Mouse (Mus musculus) CH12.LX (cell line): ENCODE data around the gene Nos1ap. TPM values are rescaled to one million over a fixed set of nuclear protein-coding genes. Genes with fewer than 3 reads are reported as not detected.

Experiments used
- DNase-seq: peaks from one replicate; pipeline ENCODE4 v3.0.0-alpha.2; 2013; ENCODE audit errors: extremely low read depth
- H3K27ac ChIP-seq: 2 replicates; pipeline ENCODE4 v1.5.1; 2012; ENCODE audit warnings: low read depth, mild to moderate bottlenecking, control low read depth, moderate library complexity; ENCODE audit not compliant: insufficient read depth
- H3K27me3 ChIP-seq: replicated peaks from 2 replicates; pipeline ENCODE3; 2012; ENCODE audit warnings: inconsistent platforms
- H3K36me3 ChIP-seq, 2 experiments: replicated peaks in 1 of 2; 2 replicates each; pipeline versions ENCODE3 to v1.6.1; 2012; ENCODE audit warnings: inconsistent platforms in 1 of 2, low read length in 1 of 2, mild to moderate bottlenecking in 1 of 2, mixed read lengths in 1 of 2, moderate library complexity in 1 of 2; ENCODE audit not compliant: control insufficient read depth in 1 of 2, insufficient read depth in 1 of 2
- H3K4me1 ChIP-seq, 2 experiments: 2 replicates each; pipeline ENCODE4 v1.6.1; 2012; ENCODE audit warnings: inconsistent platforms in 1 of 2, moderate library complexity in 1 of 2; ENCODE audit not compliant: insufficient read depth in 2 of 2, control insufficient read depth in 1 of 2
- H3K4me2 ChIP-seq: 2 replicates; pipeline ENCODE4 v1.6.1; 2012; ENCODE audit warnings: low read depth, mild to moderate bottlenecking, control low read depth; ENCODE audit not compliant: poor library complexity, insufficient read depth, severe bottlenecking
- H3K4me3 ChIP-seq, 3 experiments: fragments of 150-350 bp in 1 of 3; sonication (generic) in 1 of 3; replicated peaks in 1 of 3; 2 replicates each; pipeline versions ENCODE3 to v1.5.1; 2011 to 2012; ENCODE audit warnings: low read depth in 2 of 3, low read length in 2 of 3, mild to moderate bottlenecking in 2 of 3, moderate library complexity in 2 of 3, control low read depth in 1 of 3, improper control_type of control experiment in 1 of 3, inconsistent platforms in 1 of 3, mixed read lengths in 1 of 3; ENCODE audit not compliant: poor library complexity in 1 of 3
- H3K79me2 ChIP-seq: replicated peaks from 2 replicates; pipeline ENCODE4 v1.6.1; 2012; ENCODE audit warnings: mild to moderate bottlenecking, moderate library complexity; ENCODE audit not compliant: control insufficient read depth, poor library complexity, insufficient read depth, severe bottlenecking; ENCODE audit errors: extremely low read depth
- H3K9ac ChIP-seq: 2 replicates; pipeline ENCODE4 v1.6.1; 2012; ENCODE audit warnings: low read depth, mild to moderate bottlenecking, control low read depth, moderate library complexity; ENCODE audit not compliant: insufficient read depth
- H3K9me3 ChIP-seq: replicated peaks from 2 replicates; pipeline ENCODE3; 2012; ENCODE audit warnings: low read length, inconsistent platforms, mixed read lengths
- BHLHE40 ChIP-seq: IDR thresholded peaks from 2 replicates; pipeline ENCODE4 v1.6.1; 2011; ENCODE audit warnings: mild to moderate bottlenecking, low read depth, low read length, improper control_type of control experiment
- ELF1 ChIP-seq: IDR thresholded peaks from 2 replicates; pipeline ENCODE4 v1.6.1; 2014; ENCODE audit warnings: low read depth, mild to moderate bottlenecking, inconsistent platforms, low read length, improper control_type of control experiment
- JUND ChIP-seq: conservative IDR thresholded peaks from 2 replicates; pipeline ENCODE4 v1.6.1; 2011; ENCODE audit warnings: low read depth, low read length, improper control_type of control experiment
- KAT2A ChIP-seq: IDR thresholded peaks from 2 replicates; pipeline ENCODE4 v1.6.1; 2012; ENCODE audit warnings: low read length, improper control_type of control experiment, inconsistent platforms; ENCODE audit not compliant: insufficient replicate concordance
- MXI1 ChIP-seq: IDR thresholded peaks from 2 replicates; pipeline ENCODE4 v1.6.1; 2011; ENCODE audit warnings: mild to moderate bottlenecking, low read depth, low read length, improper control_type of control experiment
- MYC ChIP-seq: IDR thresholded peaks from 2 replicates; pipeline ENCODE4 v1.6.1; 2011; ENCODE audit warnings: low read depth, mild to moderate bottlenecking, improper control_type of control experiment, low read length
- NELFE ChIP-seq: IDR thresholded peaks from 2 replicates; pipeline ENCODE4 v1.6.1; 2011; ENCODE audit warnings: low read depth, low read length, improper control_type of control experiment
- RAD21 ChIP-seq: IDR thresholded peaks from 2 replicates; pipeline ENCODE4 v1.6.1; 2011; ENCODE audit warnings: low read depth, mild to moderate bottlenecking, low read length, improper control_type of control experiment, moderate library complexity
- TBP ChIP-seq: conservative IDR thresholded peaks from 2 replicates; pipeline ENCODE4 v1.6.1; 2011; ENCODE audit warnings: low read depth, low read length, improper control_type of control experiment
- UBTF ChIP-seq: IDR thresholded peaks from 2 replicates; pipeline ENCODE4 v1.6.1; 2012; ENCODE audit warnings: low read depth, mild to moderate bottlenecking, inconsistent platforms, low read length, improper control_type of control experiment, moderate library complexity
- dilution Hi-C: fragments of 300-500 bp; cut with MboI; formaldehyde crosslinking; loops from 2 replicates; pipeline ENCODE4 v1.14.3; 2020; ENCODE audit warnings: low sequenced_read_pairs; ENCODE audit not compliant: extremely low pct_unique_long_range_greater_than_20kb, extremely low pct_ligation_motif_present
- in situ Hi-C: fragments of 300-500 bp; cut with MboI; formaldehyde crosslinking; loops from 3 replicates; pipeline ENCODE4 v1.14.3; 2019; ENCODE audit warnings: low sequenced_read_pairs, low pct_ligation_motif_present, low pct_unique_long_range_greater_than_20kb, mixed read lengths
- polyA plus RNA-seq: library from polyadenylated mRNA; unstranded; fragments of >175 nt; gene quantifications from 2 replicates; pipeline ENCODE4 v1.2.1, GENCODE M21; 2012; ENCODE audit warnings: low read depth; ENCODE audit not compliant: insufficient read length
- total RNA-seq, 2 experiments: library from RNA; depleted of rRNA; stranded (reverse); fragments of 300-350 nt in 1 of 2; fragments of >200 nt in 1 of 2; gene quantifications; 2 replicates each; pipeline ENCODE4 v1.2.3; 2012 to 2014

Gene Nos1ap
- total and polyA plus RNA-seq, 3 experiments, result not detected

- H3K27ac ChIP-seq, result no peak overlapping the region
- H3K36me3 ChIP-seq, result no peaks in the 10 kb centered on the region
- no peaks in the 10 kb centered on the region for H3K4me1 ChIP-seq
- H3K4me2 ChIP-seq, result no peak overlapping the region
- dilution Hi-C loops, result no loop called here
- H3K4me3 ChIP-seq, result no peak overlapping the region
- no peaks in the 10 kb centered on the region for H3K79me2 ChIP-seq
- no peak overlapping the region for H3K9ac ChIP-seq
- no peaks in the 10 kb centered on the region for H3K27me3 ChIP-seq
- in situ Hi-C loops, result no loop called here
- no peak for DNase-seq
- TF ChIP-seq RAD21 (no peak), NELFE (no peak)
- no peaks in the 10 kb centered on the region for H3K9me3 ChIP-seq
These were observed 151.1 kb downstream of the Nos1ap start for GRCm38 (mm10) chr1:170438471-170439151.

- no peak for TF ChIP-seq JUND
- no peak for TF ChIP-seq BHLHE40
- H3K4me3 ChIP-seq, result no peak overlapping the region
- H3K27me3 ChIP-seq, result peaks cover 3% of the 10 kb centered on the region
- in situ Hi-C loops (no loop called here), dilution Hi-C loops (no loop called here)
- no peaks in the 10 kb centered on the region for H3K9me3 ChIP-seq
- no peak for DNase-seq
- H3K4me2 ChIP-seq, result no peak overlapping the region
- H3K36me3 ChIP-seq, result no peaks in the 10 kb centered on the region
- no peak overlapping the region for H3K27ac ChIP-seq
- H3K79me2 ChIP-seq, result no peaks in the 10 kb centered on the region
- no peaks in the 10 kb centered on the region for H3K4me1 ChIP-seq
- no peak overlapping the region for H3K9ac ChIP-seq
These were observed 155.5 kb downstream of the Nos1ap start for GRCm38 (mm10) chr1:170434146-170434545.

DNA sequence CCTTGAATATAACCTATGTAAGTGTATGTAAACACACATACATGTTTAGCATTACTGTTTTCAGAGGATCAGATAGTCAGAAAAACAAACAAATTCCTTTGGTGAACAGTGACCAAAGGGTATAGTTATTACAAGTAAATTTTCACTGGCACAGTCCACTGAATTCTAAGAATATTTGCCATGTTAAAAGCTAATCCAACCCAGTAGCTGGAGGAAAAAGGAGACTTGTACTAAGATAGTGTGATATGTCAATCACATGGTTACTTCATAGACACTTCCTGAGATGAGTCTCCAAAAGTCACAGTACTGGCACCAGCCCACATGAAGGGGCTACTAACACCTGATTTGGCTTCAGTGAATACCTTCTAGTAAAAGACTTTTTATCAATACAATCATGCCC is 156.0 kb downstream of the Nos1ap start:
- TF ChIP-seq TBP (no peak), NELFE (no peak), RAD21 (no peak), MXI1 (no peak), UBTF (no peak), ELF1 (no peak), MYC (no peak), KAT2A (no peak)
- DNase-seq, result no peak
- in situ Hi-C loops (no loop called here), dilution Hi-C loops (no loop called here)
- H3K27me3 ChIP-seq, result peaks cover 3% of the 10 kb centered on the region
- H3K4me1 ChIP-seq, result no peaks in the 10 kb centered on the region
- no peaks in the 10 kb centered on the region for H3K36me3 ChIP-seq
- no peak overlapping the region for H3K27ac ChIP-seq
- no peak overlapping the region for H3K4me2 ChIP-seq
- H3K4me3 ChIP-seq, result no peak overlapping the region
- H3K9ac ChIP-seq, result no peak overlapping the region
- H3K9me3 ChIP-seq, result no peaks in the 10 kb centered on the region
- no peaks in the 10 kb centered on the region for H3K79me2 ChIP-seq
